Mouse (Mus musculus) hindbrain, embryonic 12.5 days (tissue): ENCODE data around the gene Phactr2. TPM values are rescaled to one million over a fixed set of nuclear protein-coding genes. Genes with fewer than 3 reads are reported as not detected.

Experiments
- ATAC-seq: fragments of 200-750 bp; cut with Nextera tagmentation; 2 replicates; pipeline ENCODE4 v1.8.0; 2017; ENCODE audit warnings: moderate TSS enrichment; ENCODE audit not compliant: low FRiP score
- H3K27ac ChIP-seq: fragments of 300-500 bp; sonication (generic); 2 replicates; pipeline ENCODE4 v1.5.1; 2016; ENCODE audit warnings: mild to moderate bottlenecking
- H3K27me3 ChIP-seq: fragments of 300-500 bp; sonication (generic); 2 replicates; pipeline ENCODE4 v1.6.1; 2016; ENCODE audit warnings: mild to moderate bottlenecking
- H3K36me3 ChIP-seq: fragments of 300-500 bp; sonication (generic); 2 replicates; pipeline ENCODE4 v1.6.1; 2016; ENCODE audit warnings: mild to moderate bottlenecking
- H3K4me1 ChIP-seq: fragments of 300-500 bp; sonication (generic); 2 replicates; pipeline ENCODE4 v1.6.1; 2016
- H3K4me2 ChIP-seq: fragments of 300-500 bp; sonication (generic); replicated peaks from 2 replicates; pipeline ENCODE4 v1.6.1; 2016; ENCODE audit warnings: mild to moderate bottlenecking
- H3K4me3 ChIP-seq: fragments of 300-500 bp; sonication (generic); 2 replicates; pipeline ENCODE4 v1.5.1; 2016; ENCODE audit warnings: mild to moderate bottlenecking
- H3K9ac ChIP-seq: fragments of 300-500 bp; sonication (generic); 2 replicates; pipeline ENCODE4 v1.6.1; 2016; ENCODE audit warnings: mild to moderate bottlenecking, moderate library complexity
- H3K9me3 ChIP-seq: fragments of 300-500 bp; sonication (generic); replicated peaks from 2 replicates; pipeline ENCODE4 v1.6.1; 2016; ENCODE audit warnings: mild to moderate bottlenecking
- WGBS: fragments of 180-500 bp; shearing (Covaris S2); methylation state at CpG from one replicate; pipeline ENCODE4 v1.1.7; 2016; 5-methylcytosine and 5-hydroxymethylcytosine counted together
- polyA plus RNA-seq: library from polyadenylated mRNA; unstranded; fragments of >200 nt; fragmentation: Nextera tagmentation; extraction: Ambion mirVana; gene quantifications from 2 replicates; pipeline ENCODE4 v1.2.1, GENCODE M21; 2016

Gene Phactr2
- polyA plus RNA-seq, 1 experiment from 2014 or later = 14.5 TPM

GRCm38 (mm10) chr10:13335347-13335746 lies 138.9 kb downstream of the Phactr2 start:
- Histone ChIP-seq H3K4me1 (no peaks in the 10 kb centered on the region), H3K4me3 (no peak overlapping the region), H3K27me3 (no peaks in the 10 kb centered on the region), H3K9ac (no peak overlapping the region), H3K27ac (no peak overlapping the region), H3K9me3 (no peaks in the 10 kb centered on the region), H3K36me3 (no peaks in the 10 kb centered on the region), H3K4me2 (no peak overlapping the region)
- WGBS = 75% methylated on average over 6 of the region's 6 CpGs
- no peak for ATAC-seq

DNA sequence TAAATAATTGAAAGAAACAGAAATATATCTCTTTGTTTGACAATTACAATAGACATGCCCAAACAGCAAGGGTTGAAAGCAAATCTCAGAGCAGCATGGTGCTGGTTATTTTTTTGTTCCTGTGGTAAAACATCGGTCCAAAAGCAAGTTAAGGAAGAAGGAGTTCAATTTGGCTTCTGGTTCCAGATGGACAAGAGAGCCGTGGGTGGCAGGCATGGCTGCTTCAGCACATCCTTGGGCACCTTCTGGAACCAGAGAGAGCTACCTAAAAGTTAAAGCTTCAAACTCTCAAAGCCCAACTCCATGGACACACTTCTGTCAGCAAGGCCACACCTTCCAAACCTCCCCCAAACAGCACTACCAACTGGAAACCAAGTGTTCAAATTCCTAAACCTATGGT lies 140.4 kb downstream of the Phactr2 start:
- no peaks in the 10 kb centered on the region for H3K27me3 ChIP-seq
- no peak for ATAC-seq
- H3K36me3 ChIP-seq = no peaks in the 10 kb centered on the region
- no peak overlapping the region for H3K4me3 ChIP-seq
- 77% methylated on average over 2 of the region's 2 CpGs for WGBS
- H3K4me1 ChIP-seq = no peaks in the 10 kb centered on the region
- H3K9me3 ChIP-seq = no peaks in the 10 kb centered on the region
- no peak overlapping the region for H3K4me2 ChIP-seq
- H3K9ac ChIP-seq = no peak overlapping the region
- H3K27ac ChIP-seq = no peak overlapping the region

- Histone ChIP-seq H3K4me1 (no peaks in the 10 kb centered on the region), H3K9me3 (no peaks in the 10 kb centered on the region), H3K36me3 (no peaks in the 10 kb centered on the region), H3K4me2 (no peak overlapping the region), H3K27me3 (no peaks in the 10 kb centered on the region), H3K4me3 (no peak overlapping the region), H3K9ac (no peak overlapping the region), H3K27ac (no peak overlapping the region)
- ATAC-seq = no peak
- 57% methylated on average over 2 of the region's 2 CpGs for WGBS
These were observed 141.2 kb downstream of the Phactr2 start for GRCm38 (mm10) chr10:13332985-13333384.

GRCm38 (mm10) chr10:13331405-13332032 lies 142.7 kb downstream of the Phactr2 start:
- 84% methylated on average over 4 of the region's 4 CpGs for WGBS
- Histone ChIP-seq H3K27me3 (no peaks in the 10 kb centered on the region), H3K36me3 (no peaks in the 10 kb centered on the region)

DNA sequence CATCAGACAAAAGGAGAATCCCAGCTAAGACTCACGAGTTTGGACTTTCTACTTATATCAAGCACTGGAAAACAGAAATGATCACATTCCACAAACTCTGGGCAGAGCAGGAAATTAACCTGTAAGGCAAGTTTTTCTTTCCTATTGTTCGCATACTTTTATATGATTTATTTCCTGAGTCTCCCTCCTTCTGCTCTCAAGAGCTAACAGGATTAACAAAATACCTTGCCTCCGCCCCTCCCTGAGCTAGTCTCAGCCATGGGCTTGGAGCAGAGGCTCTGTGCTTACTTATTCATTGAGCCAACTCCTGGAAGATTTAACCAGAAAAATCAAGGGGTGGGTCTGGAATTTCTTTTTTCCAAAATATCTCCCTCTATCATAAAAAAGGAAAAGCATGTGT lies 145.6 kb downstream of the Phactr2 start:
- Histone ChIP-seq H3K4me1 (0 out of 2 replicates have a peak, but pooled peaks cover under 1% of the 10 kb centered on the region), H3K4me3 (no peak overlapping the region), H3K36me3 (no peaks in the 10 kb centered on the region), H3K9me3 (no peaks in the 10 kb centered on the region), H3K4me2 (no peak overlapping the region), H3K9ac (no peak overlapping the region), H3K27ac (no peak overlapping the region), H3K27me3 (no peaks in the 10 kb centered on the region)
- ATAC-seq = no peak
- WGBS = 81% methylated on average over 3 of the region's 3 CpGs

More at GRCm38 (mm10) chr10:13331405-13332032, 142.7 kb downstream of the Phactr2 start:
- Histone ChIP-seq H3K27ac (no peak overlapping the region), H3K4me1 (no peaks in the 10 kb centered on the region), H3K4me3 (no peak overlapping the region), H3K4me2 (no peak overlapping the region), H3K9ac (no peak overlapping the region), H3K9me3 (no peaks in the 10 kb centered on the region)
- ATAC-seq = no peak

- H3K4me2 ChIP-seq = no peak overlapping the region
- no peak overlapping the region for H3K9ac ChIP-seq
- 83% methylated on average over 14 of the region's 14 CpGs for WGBS
- no peaks in the 10 kb centered on the region for H3K27me3 ChIP-seq
- no peak overlapping the region for H3K4me3 ChIP-seq
- peaks cover 8% of the 10 kb centered on the region; the same call in 1 of the 2 replicates for H3K4me1 ChIP-seq
- ATAC-seq = no peak
- H3K36me3 ChIP-seq = no peaks in the 10 kb centered on the region
- no peaks in the 10 kb centered on the region for H3K9me3 ChIP-seq
- no peak overlapping the region for H3K27ac ChIP-seq
These were observed 147.9 kb downstream of the Phactr2 start for GRCm38 (mm10) chr10:13326149-13326873.

GRCm38 (mm10) chr10:13323806-13324411 lies 150.3 kb downstream of the Phactr2 start:
- Histone ChIP-seq H3K4me2 (peak overlapping the region; percentile 81), H3K4me1 (peaks cover 8% of the 10 kb centered on the region; the same call in 1 of the 2 replicates), H3K27me3 (no peaks in the 10 kb centered on the region), H3K27ac (peak overlapping the region; percentile 72), H3K9me3 (no peaks in the 10 kb centered on the region), H3K4me3 (peak overlapping the region; percentile 65), H3K9ac (peak overlapping the region; percentile 77), H3K36me3 (no peaks in the 10 kb centered on the region)
- peak; percentile 90 for ATAC-seq
- under 1% methylated on average over 59 of the region's 62 CpGs for WGBS

GRCm38 (mm10) chr10:13323139-13323805 lies 150.9 kb downstream of the Phactr2 start:
- Histone ChIP-seq H3K4me3 (peak overlapping the region; percentile 65), H3K9ac (peak overlapping the region; percentile 77), H3K4me1 (peaks cover 8% of the 10 kb centered on the region; the same call in 1 of the 2 replicates), H3K27ac (peak overlapping the region; percentile 72), H3K4me2 (peak overlapping the region; percentile 81), H3K36me3 (no peaks in the 10 kb centered on the region), H3K9me3 (no peaks in the 10 kb centered on the region), H3K27me3 (no peaks in the 10 kb centered on the region)
- ATAC-seq = peak; percentile 38
- WGBS = 30% methylated on average over 12 of the region's 12 CpGs

GRCm38 (mm10) chr10:13314999-13315398 lies 159.2 kb downstream of the Phactr2 start:
- H3K36me3 ChIP-seq = no peaks in the 10 kb centered on the region
- no peak overlapping the region for H3K9ac ChIP-seq
- H3K4me1 ChIP-seq = peaks cover 15% of the 10 kb centered on the region
- H3K4me3 ChIP-seq = no peak overlapping the region
- 78% methylated on average over 5 of the region's 5 CpGs for WGBS
- H3K9me3 ChIP-seq = no peaks in the 10 kb centered on the region
- no peak overlapping the region for H3K4me2 ChIP-seq
- no peak for ATAC-seq
- no peaks in the 10 kb centered on the region for H3K27me3 ChIP-seq
- H3K27ac ChIP-seq = 0 out of 2 replicates have a peak overlapping the region, but pooled peaks have one; percentile 1

DNA sequence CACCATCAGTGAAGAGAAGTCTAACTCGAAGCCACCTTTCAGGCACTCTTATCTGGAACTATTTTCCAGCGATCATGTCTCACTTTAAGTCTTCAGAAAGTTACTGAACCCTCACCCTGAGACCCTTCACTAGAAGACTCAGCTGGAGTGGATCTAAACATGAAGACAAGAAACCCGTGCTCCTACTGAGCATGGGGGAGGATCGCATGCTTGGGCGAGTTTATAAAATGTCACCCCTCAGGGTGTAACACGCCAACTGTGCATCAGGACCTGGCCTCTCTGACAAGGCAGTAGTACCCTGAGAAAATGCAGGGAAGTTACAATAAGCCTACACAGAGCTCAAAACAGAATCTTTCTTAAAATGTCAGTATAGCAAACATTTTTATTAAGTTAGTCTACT lies 161.6 kb downstream of the Phactr2 start:
- no peaks in the 10 kb centered on the region for H3K27me3 ChIP-seq
- H3K4me1 ChIP-seq = peaks cover 17% of the 10 kb centered on the region
- WGBS = 42% methylated on average over 6 of the region's 6 CpGs
- no peak overlapping the region for H3K4me2 ChIP-seq
- no peaks in the 10 kb centered on the region for H3K36me3 ChIP-seq
- H3K27ac ChIP-seq = no peak overlapping the region
- no peak overlapping the region for H3K4me3 ChIP-seq
- no peak overlapping the region for H3K9ac ChIP-seq
- ATAC-seq = no peak
- no peaks in the 10 kb centered on the region for H3K9me3 ChIP-seq

GRCm38 (mm10) chr10:13311612-13312011 lies 162.6 kb downstream of the Phactr2 start:
- no peak overlapping the region for H3K27ac ChIP-seq
- 56% methylated on average over 6 of the region's 6 CpGs for WGBS
- no peak overlapping the region for H3K4me2 ChIP-seq
- no peak overlapping the region for H3K9ac ChIP-seq
- H3K4me3 ChIP-seq = no peak overlapping the region
- H3K36me3 ChIP-seq = no peaks in the 10 kb centered on the region
- H3K27me3 ChIP-seq = no peaks in the 10 kb centered on the region
- H3K4me1 ChIP-seq = peaks cover 17% of the 10 kb centered on the region
- no peak for ATAC-seq
- no peaks in the 10 kb centered on the region for H3K9me3 ChIP-seq

GRCm38 (mm10) chr10:13310075-13310474 lies 164.1 kb downstream of the Phactr2 start:
- Histone ChIP-seq H3K9ac (no peak overlapping the region), H3K9me3 (no peaks in the 10 kb centered on the region), H3K4me2 (no peak overlapping the region), H3K36me3 (no peaks in the 10 kb centered on the region), H3K4me1 (peaks cover 17% of the 10 kb centered on the region), H3K27me3 (no peaks in the 10 kb centered on the region), H3K27ac (no peak overlapping the region), H3K4me3 (no peak overlapping the region)
- no peak for ATAC-seq
- WGBS = 77% methylated on average over 3 of the region's 3 CpGs
